Mouse (Mus musculus) left cerebral cortex, adult 8-10 months (tissue): Measurements from ENCODE around the gene Oog2. TPM values are rescaled to one million over a fixed set of nuclear protein-coding genes. Genes with fewer than 3 reads are reported as not detected.
"Not testable (repeated sequence)": the region's sequence is repeated elsewhere in the genome, so short reads cannot be mapped to it uniquely, and the experiment has no call there.

Experiments
- DNase-seq, 2 experiments: peaks; one replicate each; pipeline ENCODE4 v3.0.0; 2022; ENCODE audit warnings: low spot score in 2 of 2
- total RNA-seq, 4 experiments: library from RNA; stranded (reverse); gene quantifications; 2 replicates each; pipeline ENCODE4 v1.2.4; 2022

Oog2 gene
- not detected for total RNA-seq

- DNase-seq = no peak
These were observed at the start of gene Oog2 for GRCm38 (mm10) chr4:144190419-144190818. Gene Oog2 (plus strand): TSS chr4:144190719.

GRCm38 (mm10) chr4:144162563-144162962, 28.0 kb upstream of the Oog2 start, which contains the start of gene Oog3:
Gene Oog3 (minus strand): TSS chr4:144162663.
- no peak for DNase-seq

- not testable (repeated sequence) for DNase-seq
These were observed 22.7 kb downstream of the Oog2 start, which contains the start of gene C87977 for GRCm38 (mm10) chr4:144213218-144213617. Gene C87977 (minus strand): TSS chr4:144213318.

Other genes starting within 250 kb of the Oog2 start
- gene Pramef25, start 239.7 kb upstream of the Oog2 start, total RNA-seq = not detected
- gene Gm13101, start 223.8 kb upstream of the Oog2 start, total RNA-seq = not detected
- gene Pramef17, start 196.3 kb upstream of the Oog2 start, total RNA-seq = not detected
- gene Pramel4, start 131.6 kb upstream of the Oog2 start, total RNA-seq = not detected
- gene Gm13102, start 84.2 kb upstream of the Oog2 start, total RNA-seq = not detected
- not detected for gene Oog3, start 28.1 kb upstream of the Oog2 start, total RNA-seq
- not detected for gene C87977, start 22.6 kb downstream of the Oog2 start, total RNA-seq
- gene Pramel5, start 89.8 kb downstream of the Oog2 start, total RNA-seq = not detected
- gene Gm13128, start 139.5 kb downstream of the Oog2 start, total RNA-seq = not detected
- not detected for gene Gm13119, start 167.2 kb downstream of the Oog2 start, total RNA-seq
- not detected for gene Pramef20, start 187.2 kb downstream of the Oog2 start, total RNA-seq
- not detected for gene Pramef12, start 217.7 kb downstream of the Oog2 start, total RNA-seq
- not detected for gene 1700012P22Rik, start 248.1 kb downstream of the Oog2 start, total RNA-seq